Mouse (Mus musculus) forebrain, embryonic 15.5 days (tissue): ENCODE results near the gene Maml3. TPM values are rescaled to one million over a fixed set of nuclear protein-coding genes. Genes with fewer than 3 reads are reported as not detected.

Source experiments
- ATAC-seq: fragments of 200-750 bp; cut with Nextera tagmentation; replicated peaks from 2 replicates; pipeline ENCODE4 v1.8.0; 2017; ENCODE audit warnings: mild to moderate bottlenecking, moderate TSS enrichment, moderate library complexity
- H3K27ac ChIP-seq: fragments of 300-500 bp; sonication (generic); replicated peaks from 2 replicates; pipeline ENCODE4 v1.5.1; 2015; ENCODE audit warnings: mild to moderate bottlenecking, inconsistent platforms
- H3K27me3 ChIP-seq: fragments of 300-500 bp; sonication (generic); 2 replicates; pipeline ENCODE4 v1.6.1; 2015; ENCODE audit warnings: inconsistent platforms
- H3K36me3 ChIP-seq: fragments of 300-500 bp; sonication (generic); 2 replicates; pipeline ENCODE4 v1.6.1; 2015; ENCODE audit warnings: mild to moderate bottlenecking, inconsistent platforms
- H3K4me1 ChIP-seq: fragments of 300-500 bp; sonication (generic); 2 replicates; pipeline ENCODE4 v1.6.1; 2015; ENCODE audit warnings: inconsistent platforms
- H3K4me2 ChIP-seq: fragments of 300-500 bp; sonication (generic); replicated peaks from 2 replicates; pipeline ENCODE4 v1.6.1; 2015; ENCODE audit warnings: mild to moderate bottlenecking, inconsistent platforms
- H3K4me3 ChIP-seq: fragments of 300-500 bp; sonication (generic); 2 replicates; pipeline ENCODE4 v1.5.1; 2015; ENCODE audit warnings: mild to moderate bottlenecking, inconsistent platforms
- H3K9ac ChIP-seq: fragments of 300-500 bp; sonication (generic); replicated peaks from 2 replicates; pipeline ENCODE4 v1.6.1; 2015; ENCODE audit warnings: mild to moderate bottlenecking, inconsistent platforms
- H3K9me3 ChIP-seq: fragments of 300-500 bp; sonication (generic); 2 replicates; pipeline ENCODE4 v1.6.1; 2016; ENCODE audit warnings: inconsistent platforms
- WGBS: fragments of 180-500 bp; shearing (Covaris S2); methylation state at CpG from one replicate; pipeline ENCODE4 v1.1.7; 2015; ENCODE audit warnings: mixed read lengths; 5-methylcytosine and 5-hydroxymethylcytosine counted together
- polyA plus RNA-seq: library from polyadenylated mRNA; unstranded; fragments of >200 nt; fragmentation: Nextera tagmentation; extraction: Ambion mirVana; gene quantifications from 2 replicates; pipeline ENCODE4 v1.2.1, GENCODE M21; 2015

Gene Maml3
- polyA plus RNA-seq, 1 experiment from 2014 or later: 4.9 TPM

GRCm38 (mm10) chr3:51821551-51821950, 283.3 kb downstream of the Maml3 start:
- Histone ChIP-seq H3K4me2 (no peak overlapping the region), H3K9me3 (no peaks in the 10 kb centered on the region), H3K4me1 (peaks cover 23% of the 10 kb centered on the region), H3K4me3 (no peak overlapping the region), H3K9ac (no peak overlapping the region), H3K36me3 (no peaks in the 10 kb centered on the region), H3K27ac (no peak overlapping the region), H3K27me3 (no peaks in the 10 kb centered on the region)
- 86% methylated on average over 10 of the region's 10 CpGs for WGBS
- ATAC-seq: no peak

GRCm38 (mm10) chr3:51819109-51819508, 285.8 kb downstream of the Maml3 start:
- H3K4me3 ChIP-seq: no peak overlapping the region
- H3K9ac ChIP-seq: no peak overlapping the region
- H3K36me3 ChIP-seq: no peaks in the 10 kb centered on the region
- H3K27ac ChIP-seq: 0 out of 2 replicates have a peak overlapping the region, but pooled peaks have one; percentile 28
- 74% methylated on average over 7 of the region's 7 CpGs for WGBS
- H3K9me3 ChIP-seq: no peaks in the 10 kb centered on the region
- peaks cover 23% of the 10 kb centered on the region for H3K4me1 ChIP-seq
- no peaks in the 10 kb centered on the region for H3K27me3 ChIP-seq
- no peak overlapping the region for H3K4me2 ChIP-seq
- no peak for ATAC-seq

- WGBS: 11% methylated on average over 15 of the region's 15 CpGs
- peak overlapping the region; percentile 19; the same call in 1 of the 2 replicates for H3K9ac ChIP-seq
- peak overlapping the region; percentile 51 for H3K27ac ChIP-seq
- H3K4me3 ChIP-seq: peak overlapping the region; percentile 14; the same call in 1 of the 2 replicates
- no peaks in the 10 kb centered on the region for H3K36me3 ChIP-seq
- no peak for ATAC-seq
- H3K27me3 ChIP-seq: no peaks in the 10 kb centered on the region
- H3K4me1 ChIP-seq: peaks cover 23% of the 10 kb centered on the region
- H3K9me3 ChIP-seq: no peaks in the 10 kb centered on the region
- peak overlapping the region; percentile 38 for H3K4me2 ChIP-seq
Measured at GRCm38 (mm10) chr3:51817919-51818318, 287.0 kb downstream of the Maml3 start.

GRCm38 (mm10) chr3:51817329-51817728, 287.5 kb downstream of the Maml3 start:
- WGBS: 51% methylated on average over 6 of the region's 6 CpGs
- Histone ChIP-seq H3K9me3 (no peaks in the 10 kb centered on the region), H3K27me3 (no peaks in the 10 kb centered on the region), H3K36me3 (no peaks in the 10 kb centered on the region), H3K4me3 (no peak overlapping the region), H3K9ac (0 out of 2 replicates have a peak overlapping the region, but pooled peaks have one; percentile 19), H3K4me1 (peaks cover 23% of the 10 kb centered on the region), H3K4me2 (no peak overlapping the region), H3K27ac (peak overlapping the region; percentile 51)
- peak; percentile 64 for ATAC-seq

GRCm38 (mm10) chr3:51816517-51817285, 288.2 kb downstream of the Maml3 start:
- Histone ChIP-seq H3K4me2 (no peak overlapping the region), H3K9ac (no peak overlapping the region), H3K4me3 (no peak overlapping the region), H3K36me3 (no peaks in the 10 kb centered on the region), H3K27me3 (no peaks in the 10 kb centered on the region), H3K27ac (peak overlapping the region; percentile 51; the same call in 1 of the 2 replicates), H3K9me3 (no peaks in the 10 kb centered on the region), H3K4me1 (peaks cover 23% of the 10 kb centered on the region)
- ATAC-seq: peak; percentile 30; the same call in 1 of the 2 replicates
- 71% methylated on average over 7 of the region's 7 CpGs for WGBS

GRCm38 (mm10) chr3:51814073-51814472, 290.8 kb downstream of the Maml3 start:
- ATAC-seq: no peak
- 91% methylated on average over 4 of the region's 4 CpGs for WGBS
- H3K27me3 ChIP-seq: no peaks in the 10 kb centered on the region
- H3K4me1 ChIP-seq: peaks cover 35% of the 10 kb centered on the region
- no peak overlapping the region for H3K4me3 ChIP-seq
- H3K9ac ChIP-seq: no peak overlapping the region
- H3K36me3 ChIP-seq: no peaks in the 10 kb centered on the region
- H3K4me2 ChIP-seq: no peak overlapping the region
- no peak overlapping the region for H3K27ac ChIP-seq
- no peaks in the 10 kb centered on the region for H3K9me3 ChIP-seq

- no peak for ATAC-seq
- Histone ChIP-seq H3K27ac (no peak overlapping the region; the same call in 1 of the 2 replicates), H3K36me3 (no peaks in the 10 kb centered on the region), H3K4me2 (no peak overlapping the region), H3K9ac (no peak overlapping the region), H3K4me1 (peaks cover 35% of the 10 kb centered on the region), H3K4me3 (no peak overlapping the region), H3K27me3 (no peaks in the 10 kb centered on the region), H3K9me3 (no peaks in the 10 kb centered on the region)
- 96% methylated on average over 5 of the region's 5 CpGs for WGBS
Measured at GRCm38 (mm10) chr3:51813186-51813585, 291.7 kb downstream of the Maml3 start.

GRCm38 (mm10) chr3:51810731-51811130, 294.1 kb downstream of the Maml3 start:
- Histone ChIP-seq H3K27ac (no peak overlapping the region), H3K9ac (no peak overlapping the region), H3K4me2 (no peak overlapping the region), H3K4me3 (no peak overlapping the region), H3K36me3 (no peaks in the 10 kb centered on the region), H3K27me3 (no peaks in the 10 kb centered on the region), H3K4me1 (peaks cover 35% of the 10 kb centered on the region), H3K9me3 (no peaks in the 10 kb centered on the region)
- ATAC-seq: no peak
- WGBS: 61% methylated on average over 7 of the region's 7 CpGs

- Histone ChIP-seq H3K9ac (no peak overlapping the region), H3K9me3 (no peaks in the 10 kb centered on the region), H3K4me1 (peaks cover 44% of the 10 kb centered on the region), H3K4me2 (no peak overlapping the region), H3K36me3 (no peaks in the 10 kb centered on the region), H3K27me3 (no peaks in the 10 kb centered on the region), H3K4me3 (no peak overlapping the region), H3K27ac (peak overlapping the region; percentile 36)
- peak; percentile 37; the same call in 1 of the 2 replicates for ATAC-seq
- WGBS: 10% methylated on average over 7 of the region's 7 CpGs
Measured at GRCm38 (mm10) chr3:51809822-51810221, 295.1 kb downstream of the Maml3 start.

- 63% methylated on average over 16 of the region's 16 CpGs for WGBS
- ATAC-seq: no peak
- H3K27me3 ChIP-seq: no peaks in the 10 kb centered on the region
- H3K4me3 ChIP-seq: no peak overlapping the region
- no peaks in the 10 kb centered on the region for H3K36me3 ChIP-seq
- peaks cover 54% of the 10 kb centered on the region for H3K4me1 ChIP-seq
- H3K4me2 ChIP-seq: no peak overlapping the region
- no peaks in the 10 kb centered on the region for H3K9me3 ChIP-seq
- H3K9ac ChIP-seq: no peak overlapping the region
- H3K27ac ChIP-seq: peak overlapping the region; percentile 64
Measured at GRCm38 (mm10) chr3:51807981-51808870, 296.6 kb downstream of the Maml3 start.

GRCm38 (mm10) chr3:51805488-51806318, 299.2 kb downstream of the Maml3 start:
- Histone ChIP-seq H3K36me3 (no peaks in the 10 kb centered on the region), H3K27me3 (no peaks in the 10 kb centered on the region), H3K27ac (peak overlapping the region; percentile 77), H3K9ac (no peak overlapping the region), H3K4me3 (no peak overlapping the region), H3K9me3 (no peaks in the 10 kb centered on the region), H3K4me1 (peaks cover 53% of the 10 kb centered on the region), H3K4me2 (no peak overlapping the region)
- WGBS: 8% methylated on average over 13 of the region's 13 CpGs
- peak; percentile 78 for ATAC-seq
